Mouse (Mus musculus) retina, postnatal 1 day (tissue): Measurements from ENCODE around the gene Itgae.
A peak's percentile ranks its signal among the peaks of the same experiment; 100 is the strongest.

ENCODE experiments used
- DNase-seq: peaks from one replicate; pipeline ENCODE4 v3.0.0-alpha.2; 2012

The Itgae gene

GRCm38 (mm10) chr11:73155071-73155470, 64.7 kb downstream of the Itgae start:
- no peak for DNase-seq

GRCm38 (mm10) chr11:73159957-73160810, 69.8 kb downstream of the Itgae start, which contains the start of gene P2rx5:
TSS of gene P2rx5 (plus strand) at chr11:73160421.
- peak; percentile 59 for DNase-seq

- DNase-seq: peak; percentile 48
These were observed 70.4 kb downstream of the Itgae start for GRCm38 (mm10) chr11:73160811-73161200.

GRCm38 (mm10) chr11:73161616-73162015, 71.2 kb downstream of the Itgae start:
- no peak for DNase-seq

- DNase-seq: no peak
These were observed 71.9 kb downstream of the Itgae start for GRCm38 (mm10) chr11:73162284-73162683.

GRCm38 (mm10) chr11:73168071-73168470, 77.7 kb downstream of the Itgae start:
- DNase-seq: no peak

- no peak for DNase-seq
These were observed 78.2 kb downstream of the Itgae start for GRCm38 (mm10) chr11:73168576-73168975.

GRCm38 (mm10) chr11:73169231-73169630, 78.8 kb downstream of the Itgae start:
- DNase-seq: peak; percentile 70

GRCm38 (mm10) chr11:73172186-73172585, 81.8 kb downstream of the Itgae start:
- no peak for DNase-seq

GRCm38 (mm10) chr11:73175612-73176011, 85.2 kb downstream of the Itgae start:
- no peak for DNase-seq

- DNase-seq: no peak
These were observed 85.8 kb downstream of the Itgae start for GRCm38 (mm10) chr11:73176186-73176585.

- peak; percentile 99 for DNase-seq
These were observed 86.5 kb downstream of the Itgae start, which contains the start of the genes Emc6 and Tax1bp3 for GRCm38 (mm10) chr11:73176608-73177508. TSS of gene Emc6 (minus strand) at chr11:73177037. TSS of gene Tax1bp3 (plus strand) at chr11:73177083.

GRCm38 (mm10) chr11:73177509-73177875, 87.1 kb downstream of the Itgae start:
- peak; percentile 84 for DNase-seq

GRCm38 (mm10) chr11:73177895-73178294, 87.5 kb downstream of the Itgae start:
- DNase-seq: no peak

GRCm38 (mm10) chr11:73185872-73186615, 95.7 kb downstream of the Itgae start:
- no peak for DNase-seq

GRCm38 (mm10) chr11:73187231-73187630, 96.8 kb downstream of the Itgae start:
- DNase-seq: no peak

GRCm38 (mm10) chr11:73193047-73193446, 102.7 kb downstream of the Itgae start:
- no peak for DNase-seq

GRCm38 (mm10) chr11:73194444-73194843, 104.1 kb downstream of the Itgae start:
- DNase-seq: no peak
